Mouse (Mus musculus) liver, embryonic 14.5 days (tissue): ENCODE measurements around the gene 9130213A22Rik.

Source experiments
- CTCF ChIP-seq: IDR thresholded peaks from 2 replicates; pipeline ENCODE4 v1.5.1; 2016; ENCODE audit warnings: antibody characterized with exemption, low read depth, control low read depth
- EP300 ChIP-seq: IDR thresholded peaks from 2 replicates; pipeline ENCODE4 v1.6.1; 2016; ENCODE audit warnings: antibody characterized with exemption, low read depth

DNA sequence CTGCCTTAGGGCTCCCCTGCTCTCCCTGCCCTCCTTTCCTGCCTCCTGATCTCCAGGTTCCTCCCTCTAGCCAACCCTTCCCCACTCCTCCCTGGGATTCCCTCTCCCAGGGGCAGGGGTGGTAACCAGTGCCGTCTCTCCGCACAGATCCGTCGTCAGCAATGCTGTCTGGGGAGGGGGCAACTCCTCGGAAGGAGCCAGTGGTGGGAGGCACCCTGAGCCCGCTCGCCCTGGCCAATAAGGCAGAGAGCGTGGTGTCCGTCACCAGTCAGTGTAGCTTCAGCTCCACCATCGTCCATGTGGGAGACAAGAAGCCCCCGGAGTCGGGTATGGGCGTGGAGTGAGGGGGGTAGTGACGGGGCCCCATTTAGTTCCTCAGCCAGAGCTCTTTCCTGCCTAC lies 17.9 kb downstream of the 9130213A22Rik start:
- TF ChIP-seq CTCF (no peak), EP300 (no peak)
